Mouse (Mus musculus): Measurements from ENCODE around the gene BC049715. TPM values are rescaled to one million over a fixed set of nuclear protein-coding genes. Genes with fewer than 3 reads are reported as not detected.
A peak's percentile ranks its signal among the peaks of the same experiment; 100 is the strongest.

BC049715 gene
- polyA plus RNA-seq, 1 experiment: 0.40 TPM

GRCm38 (mm10) chr6:136808631-136809046 is 18.8 kb upstream of the BC049715 start:
- DNase-seq (ENCODE audit: low spot score): no peak

GRCm38 (mm10) chr6:136809077-136809476 is 18.3 kb upstream of the BC049715 start:
- DNase-seq (ENCODE audit: low spot score): no peak

GRCm38 (mm10) chr6:136809673-136810072 is 17.8 kb upstream of the BC049715 start:
- DNase-seq (ENCODE audit: low spot score): no peak

- DNase-seq (ENCODE audit: low spot score): no peak
Observed at GRCm38 (mm10) chr6:136811196-136811595, 16.2 kb upstream of the BC049715 start.

GRCm38 (mm10) chr6:136813117-136813516 is 14.3 kb upstream of the BC049715 start:
- DNase-seq (ENCODE audit: low spot score): no peak

- no peak for DNase-seq (ENCODE audit: low spot score)
Observed at GRCm38 (mm10) chr6:136815381-136815780, 12.0 kb upstream of the BC049715 start.

GRCm38 (mm10) chr6:136816826-136817225 is 10.6 kb upstream of the BC049715 start:
- DNase-seq (ENCODE audit: low spot score): no peak

GRCm38 (mm10) chr6:136817549-136817948 is 9.9 kb upstream of the BC049715 start:
- DNase-seq (ENCODE audit: low spot score): no peak

GRCm38 (mm10) chr6:136820381-136820780 is 7.0 kb upstream of the BC049715 start:
- DNase-seq (ENCODE audit: low spot score): no peak

GRCm38 (mm10) chr6:136821086-136821485 is 6.3 kb upstream of the BC049715 start:
- DNase-seq (ENCODE audit: low spot score): no peak

- DNase-seq (ENCODE audit: low spot score): no peak
Observed at GRCm38 (mm10) chr6:136824987-136825386, 2.4 kb upstream of the BC049715 start.

GRCm38 (mm10) chr6:136827116-136827515 is 310 bp upstream of the BC049715 start:
- DNase-seq (ENCODE audit: low spot score): no peak

- peak; percentile 94 for DNase-seq (ENCODE audit: low spot score)
Observed at GRCm38 (mm10) chr6:136827881-136828561, 595 bp downstream of the BC049715 start, which contains the start of gene Wbp11. Wbp11 (minus strand) TSS chr6:136828233.

GRCm38 (mm10) chr6:136828681-136829080 is 1.3 kb downstream of the BC049715 start:
- no peak for DNase-seq (ENCODE audit: low spot score)

GRCm38 (mm10) chr6:136831712-136832111 is 4.3 kb downstream of the BC049715 start:
- DNase-seq (ENCODE audit: low spot score): no peak

GRCm38 (mm10) chr6:136835352-136835751 is 7.9 kb downstream of the BC049715 start, which contains the start of gene Smco3:
Smco3 (minus strand) TSS chr6:136835452.
- DNase-seq (ENCODE audit: low spot score): no peak

- no peak for DNase-seq (ENCODE audit: low spot score)
Observed at GRCm38 (mm10) chr6:136837323-136837722, 9.9 kb downstream of the BC049715 start.

- no peak for DNase-seq (ENCODE audit: low spot score)
Observed at GRCm38 (mm10) chr6:136844903-136845302, 17.5 kb downstream of the BC049715 start.

GRCm38 (mm10) chr6:136845706-136846480 is 18.5 kb downstream of the BC049715 start:
- DNase-seq (ENCODE audit: low spot score): no peak

- no peak for DNase-seq (ENCODE audit: low spot score)
Observed at GRCm38 (mm10) chr6:136847267-136847666, 19.8 kb downstream of the BC049715 start.

GRCm38 (mm10) chr6:136847790-136848189 is 20.4 kb downstream of the BC049715 start:
- DNase-seq (ENCODE audit: low spot score): peak; percentile 46

- DNase-seq (ENCODE audit: low spot score): no peak
Observed at GRCm38 (mm10) chr6:136848399-136848798, 21.0 kb downstream of the BC049715 start.

- no peak for DNase-seq (ENCODE audit: low spot score)
Observed at GRCm38 (mm10) chr6:136848971-136849370, 21.5 kb downstream of the BC049715 start.

Measured in urinary bladder, adult 2 months (tissue).